Mouse (Mus musculus) E14TG2a.4 (cell line): ENCODE data around the gene Gm28043.
A peak's percentile ranks its signal among the peaks of the same experiment; 100 is the strongest.

ENCODE experiments used
- H3K27me3 ChIP-seq: 2 replicates; pipeline ENCODE4 v1.6.1; 2014; ENCODE audit warnings: low read length, control low read depth; ENCODE audit not compliant: insufficient read depth
- H3K36me3 ChIP-seq: 2 replicates; pipeline ENCODE4 v1.6.1; 2014; ENCODE audit warnings: low read length, control low read depth; ENCODE audit not compliant: insufficient read depth
- H3K4me1 ChIP-seq: replicated peaks from 2 replicates; pipeline ENCODE4 v1.6.1; 2014; ENCODE audit warnings: low read depth, low read length, control low read depth
- H3K4me3 ChIP-seq: replicated peaks from 2 replicates; pipeline ENCODE4 v1.5.1; 2014; ENCODE audit warnings: mild to moderate bottlenecking, low read length
- H3K9me3 ChIP-seq: 2 replicates; pipeline ENCODE4 v1.6.1; 2014; ENCODE audit warnings: low read length, control low read depth
- CTCF ChIP-seq: conservative IDR thresholded peaks from 2 replicates; pipeline ENCODE4 v1.5.1; 2014; ENCODE audit warnings: low read length
- NANOG ChIP-seq: IDR thresholded peaks from 2 replicates; pipeline ENCODE4 v1.6.1; 2014; ENCODE audit warnings: borderline replicate concordance, low read length, mixed read lengths
- POU5F1 ChIP-seq: IDR thresholded peaks from 2 replicates; pipeline ENCODE4 v1.6.1; 2014; ENCODE audit warnings: low read length, borderline replicate concordance

Gene Gm28043

DNA sequence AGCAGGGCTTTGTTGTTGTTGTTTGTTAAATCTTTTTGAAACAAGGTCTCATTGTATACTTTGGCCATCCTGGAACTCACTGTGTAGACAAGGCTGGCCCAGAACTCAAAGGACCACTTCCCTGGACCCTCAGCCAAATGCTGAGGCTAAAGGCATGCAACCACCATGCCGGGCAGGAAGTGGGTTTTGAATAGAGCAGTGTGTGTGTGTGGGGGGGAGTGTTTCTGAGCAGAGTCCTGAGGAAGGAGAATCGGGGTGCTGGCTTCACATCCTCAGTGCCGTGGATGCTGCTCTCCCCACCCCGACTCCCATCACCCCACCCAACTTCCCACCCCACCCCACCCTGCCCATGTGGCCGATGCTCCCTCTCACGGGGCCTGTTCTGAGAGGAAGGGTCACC lies 29.2 kb upstream of the Gm28043 start:
- Histone ChIP-seq H3K27me3 (no peaks in the 10 kb centered on the region), H3K36me3 (peaks cover 46% of the 10 kb centered on the region), H3K9me3 (no peaks in the 10 kb centered on the region), H3K4me3 (no peak overlapping the region), H3K4me1 (peaks cover 24% of the 10 kb centered on the region)
- TF ChIP-seq POU5F1: no peak
- TF ChIP-seq NANOG: no peak
- TF ChIP-seq CTCF: no peak

DNA sequence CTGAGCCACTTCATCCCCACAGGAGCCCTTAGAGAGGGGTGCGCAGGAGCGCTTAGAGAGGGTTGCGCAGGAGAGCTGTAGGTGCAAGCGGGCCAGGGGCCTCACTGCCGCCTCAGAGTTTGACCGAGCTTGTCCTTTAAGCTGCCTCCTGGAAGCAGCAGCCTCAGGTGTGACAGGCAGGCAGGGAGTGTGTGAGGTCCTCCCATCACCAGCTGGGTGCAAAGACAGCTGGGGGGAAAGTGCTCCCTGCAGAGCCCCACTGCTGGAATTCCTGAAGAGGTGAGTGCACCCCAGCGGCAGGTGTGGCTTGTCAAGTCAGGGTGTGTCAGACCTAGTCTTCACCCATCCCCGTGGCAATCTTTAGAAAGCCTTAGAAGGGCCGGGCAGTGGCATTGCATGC lies 27.8 kb upstream of the Gm28043 start:
- Histone ChIP-seq H3K4me3 (0 out of 2 replicates have a peak overlapping the region, but pooled peaks have one; percentile 7), H3K4me1 (peaks cover 23% of the 10 kb centered on the region), H3K27me3 (no peaks in the 10 kb centered on the region), H3K9me3 (no peaks in the 10 kb centered on the region), H3K36me3 (peaks cover 37% of the 10 kb centered on the region)
- TF ChIP-seq NANOG (no peak), POU5F1 (no peak), CTCF (no peak)

DNA sequence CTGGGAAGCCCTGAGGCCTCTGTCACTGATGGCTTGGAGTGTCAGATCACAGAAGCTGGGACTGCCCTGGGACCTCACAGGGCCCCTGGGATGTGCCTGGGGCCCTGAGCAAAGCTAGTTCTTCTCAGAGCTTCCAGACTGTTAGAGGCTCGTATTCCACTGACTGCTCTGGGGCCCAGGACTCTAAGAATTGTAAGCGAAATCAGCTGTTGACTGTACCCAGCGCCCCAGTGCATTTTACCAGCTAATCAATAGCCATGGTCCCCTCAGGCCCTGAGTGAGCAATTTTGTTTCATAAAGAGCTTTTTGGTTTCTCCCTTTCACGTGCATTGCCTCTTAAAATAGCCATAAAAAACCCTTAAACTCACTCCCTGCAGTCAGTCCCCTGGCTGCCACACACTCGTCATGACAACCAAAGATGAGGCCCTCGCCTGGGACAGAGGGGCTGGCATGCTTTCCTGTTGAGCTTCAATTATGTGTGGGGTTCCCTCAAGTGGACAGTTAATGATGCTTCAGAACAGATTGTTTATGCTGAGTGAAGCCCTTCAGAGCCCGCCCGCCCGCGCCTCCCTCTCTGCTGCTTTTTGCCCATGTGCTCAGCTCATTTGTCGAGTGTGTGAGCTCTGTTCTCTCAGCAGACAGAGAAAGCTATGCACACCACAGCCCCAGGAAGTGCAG lies 25.3 kb upstream of the Gm28043 start:
- TF ChIP-seq POU5F1 (no peak), NANOG (no peak)
- Histone ChIP-seq H3K27me3 (no peaks in the 10 kb centered on the region), H3K9me3 (no peaks in the 10 kb centered on the region), H3K36me3 (peaks cover 27% of the 10 kb centered on the region), H3K4me1 (peaks cover 18% of the 10 kb centered on the region), H3K4me3 (no peak overlapping the region)

DNA sequence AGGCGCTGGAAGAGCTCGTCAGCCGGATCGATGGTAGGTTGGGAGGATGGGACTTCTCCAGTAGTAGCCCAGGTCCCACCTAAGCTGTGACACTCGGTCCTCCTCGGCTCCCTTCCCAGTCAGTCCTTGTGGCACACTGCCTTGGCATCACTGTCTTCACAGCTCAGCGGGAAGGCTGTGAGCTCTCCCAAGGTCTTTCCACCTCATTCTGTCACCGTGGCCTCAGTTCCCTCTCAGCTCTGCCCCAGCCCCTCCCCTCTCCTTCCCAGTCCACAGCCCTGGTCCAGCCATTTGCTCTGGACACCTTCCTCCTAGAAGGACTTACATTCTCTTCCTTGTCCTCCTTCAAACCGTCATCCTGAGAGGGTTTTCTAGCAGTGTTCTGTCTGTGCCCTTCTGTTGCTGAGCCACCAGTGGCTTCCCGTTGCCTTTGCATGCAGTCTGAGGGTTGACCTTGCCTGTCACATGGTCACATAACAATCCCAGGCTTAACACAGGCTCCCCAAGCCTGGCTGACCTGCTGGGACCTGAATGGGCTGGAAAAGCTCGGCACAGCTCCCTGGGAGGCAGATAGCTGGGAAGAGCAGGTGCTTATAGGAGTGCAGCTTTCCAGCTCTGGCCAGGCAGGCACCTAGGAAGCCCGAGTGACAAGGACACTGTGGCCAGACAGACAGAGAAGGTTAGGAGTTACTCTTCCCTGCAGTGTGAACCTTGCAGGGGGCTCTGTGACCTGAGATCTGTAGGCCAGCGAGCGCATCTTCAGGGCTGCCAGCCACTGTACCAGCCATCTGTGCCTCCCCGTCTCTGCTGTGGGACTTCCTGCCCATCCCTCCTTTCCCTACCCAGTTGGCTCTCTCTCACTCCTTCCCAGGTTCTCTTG lies 18.5 kb upstream of the Gm28043 start:
- Histone ChIP-seq H3K4me3 (peak overlapping the region; percentile 46), H3K4me1 (peaks cover 39% of the 10 kb centered on the region), H3K27me3 (no peaks in the 10 kb centered on the region), H3K36me3 (peaks cover 50% of the 10 kb centered on the region), H3K9me3 (no peaks in the 10 kb centered on the region)
- TF ChIP-seq NANOG (no peak), CTCF (no peak), POU5F1 (no peak)

DNA sequence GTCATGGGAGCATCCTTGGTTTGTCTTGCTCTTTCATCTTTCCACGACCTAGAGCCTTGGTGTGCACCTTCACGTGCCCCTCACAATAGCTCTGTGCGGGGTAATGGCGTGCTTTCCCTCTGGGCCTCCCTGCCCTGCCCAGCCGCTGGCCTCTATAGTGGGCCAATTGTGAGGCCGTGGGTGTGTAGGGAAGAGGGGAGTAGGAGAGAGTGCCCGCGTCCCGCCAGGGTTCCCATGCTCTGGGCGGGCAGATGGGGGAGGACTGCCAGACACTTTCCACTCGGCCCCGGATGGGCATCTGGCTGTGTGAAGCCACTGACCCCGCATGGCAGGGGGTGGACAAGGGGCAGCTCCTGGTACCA lies 17.9 kb upstream of the Gm28043 start:
- Histone ChIP-seq H3K36me3 (peaks cover 49% of the 10 kb centered on the region), H3K4me3 (peak overlapping the region; percentile 46), H3K9me3 (no peaks in the 10 kb centered on the region), H3K4me1 (peaks cover 39% of the 10 kb centered on the region), H3K27me3 (no peaks in the 10 kb centered on the region)
- TF ChIP-seq NANOG (no peak), POU5F1 (no peak), CTCF (no peak)

DNA sequence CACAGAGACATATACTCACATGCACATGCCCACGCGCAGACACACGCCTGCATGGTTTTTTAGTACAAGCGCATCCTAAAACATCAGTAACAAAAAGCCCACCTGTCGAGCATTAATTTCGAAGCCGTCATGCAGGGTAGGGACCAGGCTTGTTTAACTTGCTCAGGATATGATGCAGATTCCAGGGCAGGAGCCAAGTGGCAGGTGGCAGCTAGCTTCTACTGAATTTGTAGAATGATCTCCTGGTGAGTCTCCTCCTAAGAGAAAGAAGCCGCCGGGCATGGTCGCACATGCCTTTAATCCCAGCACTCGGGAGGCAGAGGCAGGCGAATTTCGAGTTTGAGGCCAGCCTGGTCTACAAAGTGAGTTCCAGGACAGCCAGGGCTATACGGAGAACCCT lies 15.6 kb upstream of the Gm28043 start:
- Histone ChIP-seq H3K4me3 (no peak overlapping the region), H3K36me3 (peaks cover 59% of the 10 kb centered on the region), H3K4me1 (peaks cover 39% of the 10 kb centered on the region), H3K27me3 (no peaks in the 10 kb centered on the region), H3K9me3 (peaks cover 3% of the 10 kb centered on the region; the same call in 1 of the 2 replicates)
- TF ChIP-seq POU5F1 (no peak), NANOG (no peak), CTCF (no peak)

DNA sequence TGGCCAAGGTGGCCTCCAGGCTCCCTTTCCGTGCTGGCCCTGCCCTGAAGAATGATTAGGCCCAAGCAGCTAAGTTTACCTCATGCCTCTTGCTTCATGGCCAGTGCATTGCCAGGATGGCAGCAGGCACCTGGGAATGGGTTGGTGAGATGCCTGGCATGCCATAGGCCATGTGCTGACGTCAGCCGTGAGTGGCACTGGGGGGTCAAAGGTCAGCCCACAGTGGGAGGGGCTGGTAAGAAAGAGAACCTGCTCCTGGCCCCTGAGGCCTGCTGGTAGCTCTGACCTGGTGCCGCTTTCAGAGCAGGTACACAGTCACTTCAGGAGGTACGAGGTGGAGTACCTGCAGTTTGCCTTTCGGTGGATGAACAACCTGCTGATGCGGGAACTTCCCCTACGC lies 15.1 kb upstream of the Gm28043 start:
- Histone ChIP-seq H3K4me1 (peaks cover 41% of the 10 kb centered on the region), H3K4me3 (peak overlapping the region; percentile 63), H3K27me3 (no peaks in the 10 kb centered on the region), H3K9me3 (peaks cover 3% of the 10 kb centered on the region; the same call in 1 of the 2 replicates), H3K36me3 (peaks cover 57% of the 10 kb centered on the region)
- TF ChIP-seq NANOG (no peak), CTCF (no peak), POU5F1 (no peak)

DNA sequence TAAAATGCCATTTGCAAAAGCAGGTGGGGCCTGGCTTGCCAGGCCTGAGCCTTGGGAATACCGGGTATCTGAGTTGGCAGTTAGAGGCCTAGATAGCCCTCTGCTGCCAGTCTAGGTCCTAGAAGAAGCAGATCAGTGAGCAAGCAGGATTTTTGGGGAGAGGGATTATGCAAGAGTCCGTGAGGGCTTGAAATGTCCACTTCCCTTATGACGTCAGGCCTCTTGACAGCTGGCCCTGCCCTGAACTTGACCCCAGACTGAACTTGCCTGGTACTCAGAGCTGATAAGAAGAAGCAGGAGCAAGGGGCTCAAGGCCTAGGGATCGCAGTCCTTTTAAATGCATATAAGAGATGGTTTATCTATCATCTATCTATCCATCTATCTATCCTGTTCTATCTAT lies 13.3 kb upstream of the Gm28043 start:
- Histone ChIP-seq H3K27me3 (no peaks in the 10 kb centered on the region), H3K4me3 (no peak overlapping the region), H3K36me3 (peaks cover 47% of the 10 kb centered on the region), H3K9me3 (peaks cover 3% of the 10 kb centered on the region; the same call in 1 of the 2 replicates), H3K4me1 (peaks cover 49% of the 10 kb centered on the region)
- no peak for TF ChIP-seq POU5F1
- TF ChIP-seq NANOG: no peak
- TF ChIP-seq CTCF: no peak
